Mouse (Mus musculus) ovary, postnatal 10 days (tissue): ENCODE results near the gene Ifnz.
"Not testable (repeated sequence)": the region's sequence is repeated elsewhere in the genome, so short reads cannot be mapped to it uniquely, and the experiment has no call there.

ENCODE experiments used
- DNase-seq: peaks from one replicate; pipeline ENCODE4 v3.0.0; 2022; ENCODE audit warnings: low spot score

The Ifnz gene

GRCm38 (mm10) chr4:88781831-88782230 is at the start of gene Ifnz:
Gene Ifnz, plus strand, starts transcription at chr4:88782131.
- not testable (repeated sequence) for DNase-seq

DNA sequence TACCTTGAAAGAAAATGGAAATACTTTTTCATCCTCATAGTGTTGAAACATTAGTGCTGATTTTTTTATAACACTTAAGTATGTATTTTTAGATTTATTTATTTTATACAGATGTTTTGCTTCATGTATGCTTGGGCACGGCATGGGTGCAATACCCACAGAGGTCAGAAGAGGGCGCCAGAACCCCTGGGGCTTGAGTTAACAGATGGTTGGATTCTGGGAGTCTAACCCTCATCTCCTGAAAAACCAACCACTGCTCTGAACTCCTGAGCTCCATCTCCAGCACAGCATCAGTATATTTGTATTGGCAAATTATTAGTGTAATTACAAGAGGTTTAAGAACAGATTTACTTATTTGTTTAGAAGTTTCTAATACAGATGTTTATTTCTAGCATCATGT is 43.5 kb upstream of the Ifnz start:
- peak; percentile 44 for DNase-seq

- DNase-seq, result no peak
Measured at GRCm38 (mm10) chr4:88739036-88739435, 42.9 kb upstream of the Ifnz start.

DNA sequence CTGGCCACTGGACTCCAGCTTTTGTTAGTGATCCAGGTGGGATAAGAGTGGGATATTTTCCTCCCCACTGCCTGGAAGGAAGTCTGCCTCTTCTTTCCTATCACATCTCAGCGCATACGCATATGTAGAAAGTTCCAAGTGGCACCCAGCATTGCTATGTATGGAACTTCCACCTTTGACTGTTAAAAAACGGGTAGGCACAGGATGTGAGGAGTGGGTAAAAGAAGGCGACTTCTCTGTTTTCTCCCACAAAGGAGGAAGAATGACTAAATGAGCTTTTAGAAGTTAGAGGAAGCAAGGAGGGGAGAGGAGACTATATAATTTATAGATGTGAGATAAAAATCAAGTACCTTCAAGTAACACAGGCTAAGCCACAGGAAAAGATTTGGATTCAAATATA is 40.5 kb upstream of the Ifnz start:
- no peak for DNase-seq

DNA sequence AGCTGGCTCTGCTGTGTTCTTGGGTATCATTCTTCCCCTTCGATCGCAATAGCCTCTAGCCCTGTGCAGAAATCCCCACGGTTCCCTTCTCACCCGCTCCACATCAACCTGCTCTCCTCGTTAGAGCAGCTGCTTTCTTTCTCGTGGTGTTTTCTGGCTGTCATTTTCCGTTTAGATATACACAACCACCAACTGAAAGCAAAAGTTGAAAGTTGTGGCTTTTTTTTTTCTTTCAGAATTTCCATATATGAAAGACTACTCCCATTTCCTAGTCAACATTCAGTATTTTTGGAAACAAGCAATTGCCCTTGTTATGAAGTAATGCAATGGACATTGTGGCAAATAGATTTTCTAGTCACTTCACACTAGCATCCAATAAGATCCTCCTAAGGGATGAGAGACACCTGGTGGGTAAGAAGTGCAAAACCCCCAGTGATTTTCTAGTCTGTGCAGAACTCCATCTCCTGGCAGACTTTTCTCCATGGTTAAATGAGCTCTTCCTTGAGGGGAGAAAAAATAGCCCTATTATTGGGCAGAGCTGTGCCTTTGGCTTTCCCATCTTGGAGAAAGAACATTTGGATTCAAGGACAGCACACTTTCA is 39.1 kb upstream of the Ifnz start:
- no peak for DNase-seq

DNA sequence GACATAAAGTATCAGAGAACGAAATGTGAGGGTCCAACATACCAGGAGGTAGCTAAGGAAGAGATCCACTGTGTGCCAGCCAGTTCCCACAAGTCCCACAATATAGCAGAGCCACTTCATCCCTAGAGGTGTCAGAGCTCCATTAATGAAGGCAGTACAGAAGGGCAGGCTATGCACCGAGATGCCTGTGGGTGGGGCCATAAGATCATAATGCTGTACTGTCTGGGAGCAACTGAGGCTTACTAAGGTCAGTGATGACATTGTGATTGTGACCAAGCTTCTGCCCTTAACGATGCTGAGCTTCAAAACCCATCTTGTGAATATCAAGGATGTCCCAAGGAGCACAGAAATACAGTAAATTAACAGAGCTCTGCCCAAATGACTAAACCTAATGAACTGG is 37.7 kb upstream of the Ifnz start:
- DNase-seq, result no peak

DNA sequence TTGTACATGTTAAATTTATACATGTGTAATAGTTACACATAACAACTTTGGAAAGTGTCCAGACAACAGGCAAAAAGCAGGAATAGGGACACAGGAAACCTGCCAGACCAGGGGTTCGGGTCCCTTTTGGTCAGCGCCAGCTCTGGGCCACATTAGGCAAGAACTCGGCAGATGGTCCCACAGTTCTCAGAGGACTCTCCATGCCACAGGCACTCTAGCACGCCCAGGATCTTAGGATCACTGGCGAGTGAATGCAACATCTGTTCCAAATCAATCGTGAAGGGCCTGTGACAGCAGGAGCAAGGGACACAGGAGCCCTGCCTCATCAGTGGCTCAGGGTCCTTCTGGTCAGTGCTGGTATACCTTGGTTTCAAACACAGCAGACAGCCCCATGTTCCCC is 32.0 kb upstream of the Ifnz start:
- DNase-seq, result no peak

DNA sequence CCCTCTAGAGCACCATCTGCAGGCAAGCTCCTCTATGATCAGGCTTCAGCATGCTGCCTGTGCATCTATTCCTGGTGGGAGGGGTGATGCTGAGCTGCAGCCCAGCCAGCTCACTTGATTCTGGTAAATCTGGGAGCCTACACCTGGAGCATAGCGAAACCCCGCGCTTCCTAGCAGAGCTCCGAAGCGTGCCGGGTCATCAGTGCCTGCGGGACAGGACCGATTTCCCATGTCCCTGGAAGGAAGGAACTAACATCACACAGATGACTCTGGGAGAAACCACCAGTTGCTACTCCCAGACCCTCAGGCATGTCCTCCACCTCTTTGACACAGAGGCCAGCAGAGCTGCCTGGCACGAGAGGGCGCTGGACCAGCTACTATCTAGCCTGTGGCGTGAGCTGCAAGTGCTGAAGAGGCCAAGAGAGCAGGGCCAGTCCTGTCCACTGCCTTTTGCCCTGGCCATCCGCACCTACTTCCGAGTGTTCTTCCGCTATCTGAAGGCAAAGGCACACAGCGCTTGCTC is 27.1 kb upstream of the Ifnz start, which contains the start of gene Gm13271:
Gm13271 (plus strand) TSS at position 51 of the 523 bp plus-strand sequence.
- DNase-seq, result peak; percentile 90

DNA sequence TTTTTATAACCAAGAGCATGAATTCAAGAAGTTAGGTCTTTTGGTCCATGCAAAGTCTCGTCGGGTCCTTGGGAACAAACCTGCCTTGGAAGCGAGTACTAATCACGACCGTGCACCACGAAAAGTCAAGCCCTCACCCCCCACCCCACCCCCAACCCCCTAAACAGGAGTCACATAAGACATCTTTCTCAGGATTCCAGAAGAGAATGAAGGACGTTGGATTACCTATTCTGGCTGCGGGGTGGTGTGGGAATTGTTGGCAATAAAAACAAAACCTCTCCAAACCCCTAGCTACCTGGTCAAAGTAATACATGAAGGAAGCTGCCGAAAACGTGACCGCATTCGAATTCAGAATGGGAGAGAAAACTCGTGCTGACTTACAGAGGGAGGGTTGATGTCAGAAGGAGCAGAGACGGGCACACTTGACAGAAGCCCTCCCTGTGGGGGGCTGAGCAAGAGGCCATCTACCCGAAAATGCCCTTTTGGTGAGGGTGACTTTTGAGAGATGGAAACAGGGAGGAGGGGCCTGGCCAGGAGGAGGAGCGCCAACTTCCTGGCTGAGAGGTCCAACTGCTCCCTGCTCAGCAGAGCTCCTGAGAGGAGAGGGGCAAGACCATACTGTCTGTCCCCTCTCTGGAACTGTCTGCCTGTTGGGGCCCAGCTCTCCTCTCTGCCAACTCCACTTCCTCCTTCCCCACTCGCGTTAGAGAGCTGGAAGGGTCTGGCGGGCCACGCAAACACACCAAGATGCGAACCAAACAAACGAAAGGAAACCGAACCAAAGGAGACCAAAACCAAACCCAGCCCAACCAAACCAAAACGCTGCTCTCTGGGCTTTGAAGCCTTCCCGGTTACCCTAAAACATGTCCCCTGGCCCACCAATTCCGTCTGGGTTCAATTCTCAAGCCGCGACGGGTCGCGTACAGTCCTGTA is 25.1 kb upstream of the Ifnz start:
- DNase-seq, result peak; percentile 18

GRCm38 (mm10) chr4:88757628-88758031 is 24.3 kb upstream of the Ifnz start:
- peak; percentile 99 for DNase-seq

DNA sequence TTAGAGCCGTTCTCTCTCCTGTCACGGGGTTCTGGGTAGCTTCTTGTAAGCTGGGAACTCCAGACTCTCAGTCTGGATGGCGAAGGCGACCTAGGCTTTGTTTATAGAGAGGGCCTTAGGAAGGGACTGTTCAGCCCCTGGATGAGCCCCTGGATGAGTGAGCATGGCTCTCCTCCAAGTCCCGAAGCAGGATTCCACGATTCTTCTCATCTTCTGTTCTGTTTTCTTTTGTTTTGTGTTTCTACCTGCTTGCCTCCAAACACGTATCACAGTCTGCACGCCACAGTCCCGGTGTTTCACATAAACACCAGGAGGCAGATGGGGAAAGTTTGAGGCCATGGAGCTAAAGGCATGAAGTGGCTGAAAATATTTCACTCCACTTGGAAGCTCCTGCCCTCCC is 23.2 kb upstream of the Ifnz start:
- DNase-seq, result not testable (repeated sequence)

GRCm38 (mm10) chr4:88759610-88760268 is 22.2 kb upstream of the Ifnz start, which contains the start of gene Gm13283:
Gene Gm13283, plus strand, starts transcription at chr4:88760119.
- DNase-seq, result peak; percentile 47

DNA sequence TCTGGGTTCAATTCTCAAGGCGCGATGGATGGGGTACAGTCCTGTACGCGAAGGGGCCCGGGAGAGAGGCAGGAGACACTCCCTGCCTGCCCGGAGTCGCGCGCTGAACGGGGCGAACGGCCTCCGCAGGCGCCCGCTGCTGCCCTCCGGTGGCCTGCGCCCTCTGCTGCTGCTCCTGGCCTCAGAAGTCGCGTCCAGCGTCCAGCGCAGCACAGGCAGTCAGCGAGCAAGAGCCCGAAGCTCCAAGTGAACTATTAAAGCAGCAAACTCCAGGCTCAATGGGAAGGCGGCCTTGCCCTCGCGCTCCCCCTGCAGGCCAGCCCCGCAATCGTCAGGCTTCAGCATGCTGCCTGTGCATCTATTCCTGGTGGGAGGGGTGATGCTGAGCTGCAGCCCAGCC is 21.5 kb upstream of the Ifnz start:
- DNase-seq, result peak; percentile 24

DNA sequence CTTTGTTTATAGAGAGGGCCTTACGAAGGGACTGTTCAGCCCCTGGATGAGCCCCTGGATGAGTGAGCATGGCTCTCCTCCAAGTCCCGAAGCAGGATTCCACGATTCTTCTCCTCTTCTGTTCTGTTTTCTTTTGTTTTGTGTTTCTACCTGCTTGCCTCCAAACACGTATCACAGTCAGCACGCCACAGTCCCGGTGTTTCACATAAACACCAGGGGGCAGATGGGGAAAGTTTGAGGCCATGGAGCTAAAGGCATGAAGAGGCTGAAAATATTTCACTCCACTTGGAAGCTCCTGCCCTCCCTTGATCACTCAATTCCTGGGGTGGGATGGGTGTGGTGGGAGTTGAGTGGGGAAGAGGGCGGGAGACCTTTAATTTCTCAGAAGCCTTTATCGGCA is 20.2 kb upstream of the Ifnz start:
- DNase-seq, result peak; percentile 88

DNA sequence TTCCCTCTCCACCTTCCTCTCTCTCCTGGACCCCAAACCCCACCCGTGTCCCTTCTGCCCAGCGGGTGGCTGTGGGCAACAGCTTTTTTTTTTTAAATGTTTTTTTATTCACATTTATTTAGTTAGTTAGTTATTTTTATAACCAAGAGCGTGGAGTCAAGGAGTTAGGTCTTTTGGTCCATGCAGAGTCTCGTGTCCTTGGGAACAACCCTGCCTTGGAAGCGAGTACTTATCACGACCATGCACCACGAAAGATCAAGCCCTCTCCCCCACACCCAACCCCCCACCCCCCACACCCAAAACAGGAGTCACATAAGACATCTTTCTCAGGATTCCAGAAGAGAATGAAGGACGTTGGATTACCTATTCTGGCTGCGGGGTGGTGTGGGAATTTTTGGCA is 19.6 kb upstream of the Ifnz start:
- DNase-seq, result not testable (repeated sequence)

DNA sequence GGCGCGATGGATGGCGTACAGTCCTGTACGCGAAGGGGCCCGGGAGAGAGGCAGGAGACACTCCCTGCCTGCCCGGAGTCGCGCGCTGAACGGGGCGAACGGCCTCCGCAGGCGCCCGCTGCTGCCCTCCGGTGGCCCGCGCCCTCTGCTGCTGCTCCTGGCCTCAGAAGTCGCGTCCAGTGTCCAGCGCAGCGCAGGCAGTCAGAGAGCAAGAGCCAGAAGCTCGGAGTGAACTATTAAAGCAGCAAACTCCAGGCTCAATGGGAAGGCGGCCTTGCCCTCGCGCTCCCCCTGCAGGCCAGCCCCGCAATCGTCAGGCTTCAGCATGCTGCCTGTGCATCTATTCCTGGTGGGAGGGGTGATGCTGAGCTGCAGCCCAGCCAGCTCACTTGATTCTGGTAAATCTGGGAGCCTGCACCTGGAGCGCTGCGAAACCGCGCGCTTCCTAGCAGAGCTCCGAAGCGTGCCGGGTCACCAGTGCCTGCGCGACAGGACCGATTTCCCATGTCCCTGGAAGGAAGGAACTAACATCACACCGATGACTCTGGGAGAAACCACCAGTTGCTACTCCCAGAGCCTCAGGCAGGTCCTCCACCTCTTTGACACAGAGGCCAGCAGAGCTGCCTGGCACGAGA is 18.4 kb upstream of the Ifnz start:
- peak; percentile 8 for DNase-seq

GRCm38 (mm10) chr4:88773534-88773933 is 8.4 kb upstream of the Ifnz start, which contains the start of gene Gm13290:
Gene Gm13290, plus strand, starts transcription at chr4:88773834.
- not testable (repeated sequence) for DNase-seq

DNA sequence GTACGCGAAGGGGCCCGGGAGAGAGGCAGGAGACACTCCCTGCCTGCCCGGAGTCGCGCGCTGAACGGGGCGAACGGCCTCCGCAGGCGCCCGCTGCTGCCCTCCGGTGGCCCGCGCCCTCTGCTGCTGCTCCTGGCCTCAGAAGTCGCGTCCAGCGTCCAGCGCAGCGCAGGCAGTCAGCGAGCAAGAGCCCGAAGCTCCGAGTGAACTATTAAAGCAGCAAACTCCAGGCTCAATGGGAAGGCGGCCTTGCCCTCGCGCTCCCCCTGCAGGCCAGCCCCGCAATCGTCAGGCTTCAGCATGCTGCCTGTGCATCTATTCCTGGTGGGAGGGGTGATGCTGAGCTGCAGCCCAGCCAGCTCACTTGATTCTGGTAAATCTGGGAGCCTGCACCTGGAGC is 5.3 kb upstream of the Ifnz start, which contains the start of gene Gm13289:
Gm13289 (plus strand) TSS at position 301 of the 400 bp plus-strand sequence.
- DNase-seq, result not testable (repeated sequence)

GRCm38 (mm10) chr4:88779550-88779949 is 2.4 kb upstream of the Ifnz start, which contains the start of gene Gm13272:
Gene Gm13272, plus strand, starts transcription at chr4:88779850.
- DNase-seq, result not testable (repeated sequence)

- not testable (repeated sequence) for DNase-seq
Measured at GRCm38 (mm10) chr4:88780320-88780719, 1.6 kb upstream of the Ifnz start.

DNA sequence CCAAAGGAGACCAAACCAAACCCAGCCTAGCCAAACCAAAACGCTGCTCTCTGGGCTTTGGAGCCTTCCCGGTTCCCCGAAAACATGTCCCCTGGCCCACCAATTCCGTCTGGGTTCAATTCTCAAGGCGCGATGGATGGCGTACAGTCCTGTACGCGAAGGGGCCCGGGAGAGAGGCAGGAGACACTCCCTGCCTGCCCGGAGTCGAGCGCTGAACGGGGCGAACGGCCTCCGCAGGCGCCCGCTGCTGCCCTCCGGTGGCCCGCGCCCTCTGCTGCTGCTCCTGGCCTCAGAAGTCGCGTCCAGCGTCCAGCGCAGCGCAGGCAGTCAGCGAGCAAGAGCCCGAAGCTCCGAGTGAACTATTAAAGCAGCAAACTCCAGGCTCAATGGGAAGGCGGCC is 404 bp downstream of the Ifnz start:
- DNase-seq, result not testable (repeated sequence)

DNA sequence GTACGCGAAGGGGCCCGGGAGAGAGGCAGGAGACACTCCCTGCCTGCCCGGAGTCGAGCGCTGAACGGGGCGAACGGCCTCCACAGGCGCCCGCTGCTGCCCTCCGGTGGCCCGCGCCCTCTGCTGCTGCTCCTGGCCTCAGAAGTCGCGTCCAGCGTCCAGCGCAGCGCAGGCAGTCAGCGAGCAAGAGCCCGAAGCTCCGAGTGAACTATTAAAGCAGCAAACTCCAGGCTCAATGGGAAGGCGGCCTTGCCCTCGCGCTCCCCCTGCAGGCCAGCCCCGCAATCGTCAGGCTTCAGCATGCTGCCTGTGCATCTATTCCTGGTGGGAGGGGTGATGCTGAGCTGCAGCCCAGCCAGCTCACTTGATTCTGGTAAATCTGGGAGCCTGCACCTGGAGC is 3.5 kb downstream of the Ifnz start, which contains the start of gene Gm13276:
Gm13276 (plus strand) TSS at position 301 of the 400 bp plus-strand sequence.
- DNase-seq, result not testable (repeated sequence)
